Mouse (Mus musculus) heart, postnatal 0 days (tissue): ENCODE data around the gene Paqr6.

Source experiments
- CTCF ChIP-seq: IDR thresholded peaks from 2 replicates; pipeline ENCODE4 v1.5.1; 2016; ENCODE audit warnings: antibody characterized with exemption, control low read depth, low read depth
- EP300 ChIP-seq: IDR thresholded peaks from 2 replicates; pipeline ENCODE4 v1.6.1; 2016; ENCODE audit warnings: antibody characterized with exemption, low read depth

GRCm38 (mm10) chr3:88395288-88395687, 30.9 kb downstream of the Paqr6 start:
- no peak for TF ChIP-seq CTCF
- no peak for TF ChIP-seq EP300
